Mouse (Mus musculus) lung, postnatal 0 days (tissue): Measurements from ENCODE around the gene Gm6993.

Experiments used
- CTCF ChIP-seq: IDR thresholded peaks from 2 replicates; pipeline ENCODE4 v1.5.1; 2016; ENCODE audit warnings: antibody characterized with exemption, mild to moderate bottlenecking
- EP300 ChIP-seq: IDR thresholded peaks from 2 replicates; pipeline ENCODE4 v1.6.1; 2016; ENCODE audit warnings: antibody characterized with exemption, mild to moderate bottlenecking, control low read depth

DNA sequence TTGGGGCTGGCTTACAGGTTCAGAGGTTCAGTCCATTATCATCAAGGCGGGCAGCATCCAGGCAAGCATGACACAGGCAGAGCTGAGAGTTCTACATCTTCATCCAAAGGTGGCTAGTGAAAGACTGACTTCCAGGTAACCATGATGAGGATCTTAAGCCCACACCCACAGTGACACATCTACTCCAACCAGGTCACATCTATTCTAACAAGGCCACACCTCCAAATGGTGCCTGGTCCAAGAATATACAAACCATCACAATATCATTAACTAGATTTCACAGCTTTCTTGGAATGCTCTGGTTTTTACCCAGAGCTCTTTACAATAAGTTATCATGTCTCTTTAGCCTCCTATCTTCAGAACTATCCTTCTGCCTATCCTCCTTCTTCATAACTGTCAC, 38.1 kb upstream of the Gm6993 start:
- TF ChIP-seq CTCF: no peak
- TF ChIP-seq EP300: no peak
